Mouse (Mus musculus) heart, adult 2 months (tissue): ENCODE measurements around the gene Hs6st3.

Source experiments
- EP300 ChIP-seq: fragments of 200-500 bp; IDR thresholded peaks from 2 replicates; pipeline ENCODE4 v1.6.1; 2011; ENCODE audit warnings: low read depth, low read length, control low read depth; ENCODE audit not compliant: insufficient read depth
- POLR2A ChIP-seq: fragments of 200-500 bp; IDR thresholded peaks from 2 replicates; pipeline ENCODE4 v1.6.1; 2011; ENCODE audit warnings: mild to moderate bottlenecking, low read depth, low read length, control low read depth; ENCODE audit not compliant: insufficient read depth

- TF ChIP-seq POLR2A (no peak), EP300 (no peak)
Observed at GRCm38 (mm10) chr14:119731436-119732080, 593.4 kb downstream of the Hs6st3 start.
